Mouse (Mus musculus): ENCODE results near the gene Anapc16.
"Not testable (repeated sequence)": the region's sequence is repeated elsewhere in the genome, so short reads cannot be mapped to it uniquely, and the experiment has no call there.

Gene Anapc16

DNA sequence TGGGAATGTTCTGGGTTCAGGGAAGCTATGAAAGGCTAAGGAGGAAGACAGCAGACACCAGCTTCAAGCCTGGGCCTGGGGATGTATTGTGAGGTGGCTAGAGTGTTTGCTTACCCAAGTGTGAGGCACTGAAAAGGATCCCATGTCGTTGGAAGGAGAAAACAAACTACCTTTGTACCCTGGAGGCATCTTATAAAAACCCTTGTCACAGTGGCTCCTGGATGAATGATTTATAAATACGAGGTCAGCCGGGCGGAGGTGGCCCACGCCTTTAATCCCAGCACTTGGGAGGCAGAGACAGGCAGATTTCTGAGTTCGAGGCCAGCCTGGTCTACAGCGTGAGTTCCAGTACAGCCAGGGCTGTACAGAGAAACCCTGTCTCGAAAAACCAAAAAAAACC is 1.3 kb downstream of the Anapc16 start:
- in situ Hi-C loops (cut with MboI, MseI) = loop anchor here (5.0 kb wide), 1 partner anchor 34 kb away; no protein-coding TSS in a partner anchor

DNA sequence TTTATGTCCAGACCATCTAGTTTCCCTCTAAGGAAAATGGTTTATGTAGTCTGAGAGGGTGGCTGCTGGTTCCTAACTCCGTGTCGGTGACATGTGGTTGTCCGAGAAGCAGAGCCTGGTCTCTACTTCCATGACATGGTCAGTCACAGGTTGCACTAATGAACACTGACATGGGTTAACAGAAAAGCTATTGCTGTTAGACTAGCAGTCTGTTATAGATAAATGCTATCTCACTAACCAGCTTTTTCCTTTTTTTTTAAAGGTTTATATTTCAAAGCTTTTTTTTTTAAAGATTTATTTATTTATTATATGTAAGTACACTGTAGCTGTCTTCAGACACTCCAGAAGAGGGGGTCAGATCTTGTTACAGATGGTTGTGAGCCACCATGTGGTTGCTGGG is 3.9 kb downstream of the Anapc16 start:
- in situ Hi-C loops (cut with MboI, MseI) = no loop called here

DNA sequence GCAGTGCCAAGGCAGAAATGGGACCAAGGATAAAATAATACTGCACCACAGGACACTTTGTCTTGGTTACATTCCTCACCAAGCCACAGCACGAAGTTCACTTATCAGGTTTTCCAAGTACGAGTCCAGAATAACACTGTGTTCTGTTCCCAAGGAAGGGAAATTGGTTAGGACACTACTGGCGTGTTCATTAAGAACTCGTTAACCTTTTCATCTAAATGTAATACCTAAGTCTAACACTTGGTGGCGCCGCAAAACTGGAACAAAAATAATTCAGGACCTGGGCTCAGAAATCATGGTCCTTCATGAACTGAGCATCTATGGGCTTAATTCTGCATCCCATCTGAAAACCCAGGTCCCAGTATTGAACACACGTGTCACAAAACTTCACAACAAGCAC is 5.3 kb downstream of the Anapc16 start:
- in situ Hi-C loops (cut with MboI, MseI) = no loop called here

DNA sequence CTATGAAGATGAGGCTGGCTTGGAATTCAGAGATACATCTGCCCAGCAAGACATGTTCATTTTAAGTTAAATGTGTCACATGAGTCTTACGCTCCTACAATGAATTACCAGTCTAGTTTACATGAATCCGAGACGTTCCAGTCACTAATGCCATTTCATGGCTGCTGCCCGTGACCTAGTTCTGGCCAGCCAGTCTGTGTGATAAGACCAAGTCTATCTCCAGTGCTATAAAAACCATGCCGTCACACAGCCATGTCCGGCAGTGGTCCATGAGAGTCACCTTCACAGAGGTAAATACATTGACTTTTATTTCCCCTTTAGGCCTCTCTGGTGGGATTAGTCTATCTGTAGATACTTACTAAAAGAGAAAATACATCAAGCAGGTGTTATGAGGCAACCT is 7.0 kb downstream of the Anapc16 start:
- in situ Hi-C loops (cut with MboI, MseI) = no loop called here

DNA sequence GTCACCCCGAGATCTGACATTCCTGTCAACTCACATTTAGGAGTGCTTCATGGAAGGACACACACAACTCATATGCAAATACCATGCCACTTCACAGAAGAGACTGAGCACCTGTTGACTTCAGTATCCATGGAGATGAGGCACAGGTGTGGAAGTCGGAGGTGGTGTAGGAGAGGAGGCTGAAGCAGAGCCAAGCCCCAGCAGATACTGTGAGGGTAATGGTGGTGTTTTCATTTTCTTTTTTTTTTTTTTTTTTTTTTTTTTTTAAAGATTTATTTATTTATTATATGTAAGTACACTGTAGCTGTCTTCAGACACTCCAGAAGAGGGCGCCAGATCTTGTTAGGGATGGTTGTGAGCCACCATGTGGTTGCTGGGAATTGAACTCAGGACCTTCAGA is 9.1 kb downstream of the Anapc16 start:
- in situ Hi-C loops (cut with MboI, MseI) = not testable (repeated sequence)

DNA sequence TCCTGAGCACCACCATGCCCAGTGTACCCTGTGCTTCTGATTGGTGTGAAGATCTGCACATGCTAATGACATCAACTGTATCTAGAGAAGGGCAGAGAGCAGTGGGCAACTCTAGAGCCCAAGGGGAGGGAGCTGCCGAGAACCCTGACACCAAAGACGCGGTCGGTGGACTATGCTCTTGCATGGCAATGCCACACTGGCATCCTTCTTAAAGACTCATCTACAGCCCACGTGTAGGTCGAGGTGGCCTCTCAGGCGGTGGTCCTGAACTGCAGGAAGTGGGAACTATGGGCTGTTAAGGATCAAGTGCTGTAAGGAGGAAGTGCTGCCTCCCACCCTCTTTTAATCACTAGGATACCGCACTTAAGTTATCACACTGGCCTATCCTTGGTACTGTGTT is 10.9 kb downstream of the Anapc16 start:
- in situ Hi-C loops (cut with MboI, MseI) = no loop called here

DNA sequence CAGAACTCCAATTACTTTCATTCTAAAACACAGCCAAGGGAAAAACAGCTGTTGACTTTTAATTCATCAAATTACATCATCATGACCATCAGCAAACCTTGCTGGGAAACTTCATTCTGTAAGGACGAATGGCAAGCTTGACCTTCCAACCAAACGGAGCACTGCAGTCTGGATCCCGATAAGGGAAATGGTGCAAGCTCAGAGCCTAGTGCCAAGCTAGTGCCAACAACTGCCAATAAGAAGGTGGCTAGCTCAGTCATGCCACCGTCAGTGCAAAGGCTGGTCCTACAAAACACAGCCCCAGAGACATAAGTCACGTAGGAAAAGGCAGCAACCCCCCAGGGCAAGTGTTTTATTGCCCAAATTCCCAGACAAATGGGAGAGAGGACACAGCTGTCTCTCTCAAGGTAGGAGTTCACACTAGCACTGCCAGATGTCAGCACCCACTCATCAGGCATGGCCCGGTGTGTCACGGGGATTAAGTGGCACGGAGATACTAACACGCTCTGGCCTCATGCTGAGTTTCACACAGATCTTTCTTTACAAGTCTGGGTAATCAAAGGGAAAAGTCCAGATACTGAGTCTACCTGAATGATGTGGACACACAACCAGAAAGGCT is 11.6 kb downstream of the Anapc16 start:
- in situ Hi-C loops (cut with MboI, MseI) = no loop called here

DNA sequence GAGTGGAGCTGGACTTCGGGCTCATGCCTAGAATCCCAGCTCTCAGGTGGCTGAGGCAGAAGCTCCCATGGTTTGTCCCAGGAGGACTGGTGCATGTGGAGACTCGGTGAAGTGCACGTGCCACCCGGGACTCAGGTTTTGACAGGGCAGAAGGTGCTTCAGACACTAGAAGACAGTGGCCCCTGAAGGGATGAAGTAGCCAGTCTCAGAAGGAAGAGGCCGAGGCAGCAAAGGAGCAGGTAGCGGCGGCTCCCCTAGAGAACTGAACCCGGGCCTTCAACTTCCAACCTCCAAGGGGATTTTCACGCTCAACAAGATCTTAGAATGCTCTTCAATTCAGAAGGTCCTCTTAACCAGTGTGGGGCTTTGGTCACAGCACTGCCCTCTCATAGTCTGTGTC is 12.5 kb downstream of the Anapc16 start:
- in situ Hi-C loops (cut with MboI, MseI) = no loop called here

DNA sequence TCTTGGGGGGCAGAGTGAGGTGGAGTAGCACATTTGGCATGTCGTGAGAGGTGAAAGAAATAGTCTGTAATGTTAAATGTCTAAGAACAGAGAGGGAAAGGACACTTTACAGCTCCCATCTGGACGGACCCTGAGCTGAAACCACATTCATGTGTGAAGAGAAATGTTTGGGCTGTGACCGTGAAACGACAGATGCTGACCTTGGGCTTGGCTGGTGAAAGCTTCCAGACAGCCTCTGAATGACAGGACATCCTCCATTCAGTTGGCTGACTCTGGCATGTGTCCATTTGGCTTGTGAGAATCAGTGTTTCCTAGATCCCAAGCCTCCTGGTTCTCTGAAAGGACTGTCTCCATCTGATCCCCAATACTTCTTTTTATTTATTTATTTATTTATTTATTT is 14.9 kb downstream of the Anapc16 start:
- in situ Hi-C loops (cut with MboI, MseI) = no loop called here

DNA sequence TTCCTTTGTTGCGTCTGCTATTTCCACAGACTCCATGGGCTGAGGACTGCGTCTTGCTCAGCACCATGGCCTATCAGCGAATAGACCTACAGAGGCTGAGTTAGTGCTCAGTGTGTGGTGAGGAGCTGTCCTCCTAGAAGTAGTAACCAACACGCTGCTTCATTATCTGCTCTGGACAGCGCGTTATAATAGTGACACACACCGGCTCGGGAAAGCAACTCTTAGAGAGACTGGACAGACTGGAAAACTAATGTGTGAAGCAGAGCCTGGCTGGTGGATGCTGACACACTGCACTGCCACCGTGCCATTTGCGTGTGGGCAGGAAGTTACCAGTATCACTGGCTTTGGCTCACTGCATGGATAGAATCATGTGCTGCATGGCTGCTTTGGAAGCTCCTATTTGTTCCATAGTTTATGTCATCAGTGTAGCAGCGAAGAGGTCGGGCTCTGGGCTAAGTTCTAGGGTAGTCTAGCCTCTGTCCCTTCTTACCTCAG is 20.5 kb downstream of the Anapc16 start:
- in situ Hi-C loops (cut with MboI, MseI) = no loop called here

DNA sequence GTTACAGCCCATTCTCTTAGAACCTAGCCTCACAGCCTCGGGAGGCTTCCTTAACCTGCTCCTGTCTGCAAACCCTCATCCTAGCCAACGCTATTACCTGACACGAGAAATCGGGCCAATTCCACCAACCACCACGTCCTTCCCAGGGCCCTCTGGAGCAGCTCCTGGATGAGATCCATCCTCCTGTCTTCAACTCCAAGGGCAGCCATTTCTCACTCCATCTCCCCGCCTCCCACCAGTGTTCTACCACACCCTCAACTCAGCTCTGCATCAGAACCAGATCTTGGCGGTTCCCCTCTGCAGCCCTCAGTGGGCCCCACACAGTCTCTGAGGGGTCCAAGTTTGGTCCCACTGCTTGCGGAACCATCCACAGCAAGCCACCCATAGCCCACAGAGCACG is 21.1 kb downstream of the Anapc16 start:
- in situ Hi-C loops (cut with MboI, MseI) = no loop called here

DNA sequence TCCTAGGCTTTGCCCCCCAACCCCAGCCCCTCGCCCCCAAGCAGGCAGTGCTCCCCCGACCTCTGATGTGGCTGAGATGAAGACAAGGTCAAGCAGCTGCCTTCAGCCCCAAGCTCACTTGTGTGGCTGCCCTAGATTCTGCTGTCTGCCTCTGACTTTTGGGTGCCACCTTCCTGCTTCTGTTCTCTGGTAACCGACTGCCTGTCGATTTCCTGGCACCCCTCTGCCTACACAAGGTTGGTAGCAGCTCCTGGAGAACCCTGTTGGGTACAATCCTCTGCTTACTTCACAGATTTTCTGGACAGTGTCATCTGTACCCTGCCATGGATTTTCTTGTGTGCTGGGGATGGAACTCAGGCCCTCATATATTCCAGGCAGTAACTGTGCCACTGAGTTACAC is 21.6 kb downstream of the Anapc16 start:
- in situ Hi-C loops (cut with MboI, MseI) = no loop called here

DNA sequence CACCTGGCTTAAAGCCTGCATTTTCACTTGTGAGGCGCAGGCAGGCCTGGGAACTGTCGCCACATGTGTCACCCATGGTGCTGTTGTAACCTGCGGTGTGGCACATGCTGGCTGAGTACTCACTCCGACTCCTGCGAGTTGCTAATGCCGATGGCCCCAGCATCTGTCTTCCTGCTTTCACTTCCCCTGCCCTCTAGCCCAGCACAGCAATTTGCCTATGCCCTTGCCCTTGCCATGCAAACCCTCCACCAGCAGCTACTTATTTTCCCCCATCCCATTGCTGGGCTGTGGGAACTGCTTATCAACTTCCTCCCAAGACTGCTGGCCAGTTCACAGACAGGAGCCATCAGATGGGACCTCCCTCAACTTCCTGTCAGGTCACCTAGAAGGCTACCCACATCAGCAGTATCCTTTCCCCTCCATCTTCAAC is 22.1 kb downstream of the Anapc16 start:
- in situ Hi-C loops (cut with MboI, MseI) = no loop called here

DNA sequence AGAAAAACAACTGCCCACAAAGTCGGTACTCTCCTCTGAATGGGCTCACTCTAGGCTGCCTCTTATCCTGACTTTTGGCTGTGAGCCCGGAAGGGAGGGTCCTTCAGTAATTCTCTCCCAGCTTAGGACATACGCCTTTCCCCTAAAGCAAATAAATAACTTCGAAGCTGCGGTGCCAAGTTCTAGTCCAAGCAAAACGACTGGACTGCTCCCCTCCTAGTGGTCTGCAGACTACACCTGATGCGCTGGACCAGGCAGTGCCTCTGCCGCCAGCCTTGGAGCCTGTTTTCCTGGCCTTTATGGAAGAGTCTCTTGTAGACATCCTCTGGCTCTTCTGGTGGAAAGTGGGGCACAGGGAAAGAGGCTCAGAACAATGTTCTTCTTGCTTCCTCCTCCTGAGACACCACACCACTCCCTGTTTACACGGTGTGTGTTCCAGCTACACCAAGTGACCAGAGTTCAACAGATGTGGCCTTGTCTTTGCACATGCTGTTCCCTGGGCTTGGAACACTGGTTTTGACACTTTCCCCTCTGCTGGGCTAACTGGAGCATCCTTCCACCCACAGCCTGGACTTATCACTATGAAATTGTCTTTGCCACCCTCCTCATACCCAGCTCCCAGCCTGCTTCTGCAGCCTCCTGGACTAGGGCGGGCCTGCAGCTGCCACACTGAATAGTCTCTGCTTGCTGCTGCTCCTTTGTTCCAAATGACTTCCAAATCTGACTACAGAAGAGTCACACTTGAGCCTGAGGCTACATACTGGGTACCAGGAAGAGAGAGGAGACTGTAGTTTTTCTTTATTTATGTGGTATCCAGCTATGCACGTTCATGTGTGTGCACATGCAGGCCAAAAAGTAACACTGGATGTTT is 23.8 kb downstream of the Anapc16 start:
- in situ Hi-C loops (cut with MboI, MseI) = no loop called here

DNA sequence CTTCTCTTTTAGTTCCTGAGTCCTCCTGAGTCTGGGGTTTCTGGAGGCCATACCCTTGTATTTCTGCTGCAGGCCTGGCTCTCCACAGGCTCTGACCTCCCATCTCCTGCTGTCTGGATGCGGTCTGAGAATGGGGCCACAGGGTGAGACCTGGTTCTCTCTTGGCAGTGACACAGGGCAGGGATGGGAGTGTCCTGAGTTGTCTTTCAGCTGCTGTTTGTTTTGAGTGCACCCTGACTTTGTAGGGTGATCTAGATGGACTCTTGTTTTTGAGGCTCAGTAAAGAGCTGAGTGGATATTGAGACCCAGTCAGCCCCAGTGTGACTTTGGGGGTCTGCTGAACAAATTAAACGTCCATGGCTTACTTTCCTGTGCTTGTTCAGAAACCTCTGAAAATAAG is 24.5 kb downstream of the Anapc16 start:
- in situ Hi-C loops (cut with MboI, MseI) = no loop called here

DNA sequence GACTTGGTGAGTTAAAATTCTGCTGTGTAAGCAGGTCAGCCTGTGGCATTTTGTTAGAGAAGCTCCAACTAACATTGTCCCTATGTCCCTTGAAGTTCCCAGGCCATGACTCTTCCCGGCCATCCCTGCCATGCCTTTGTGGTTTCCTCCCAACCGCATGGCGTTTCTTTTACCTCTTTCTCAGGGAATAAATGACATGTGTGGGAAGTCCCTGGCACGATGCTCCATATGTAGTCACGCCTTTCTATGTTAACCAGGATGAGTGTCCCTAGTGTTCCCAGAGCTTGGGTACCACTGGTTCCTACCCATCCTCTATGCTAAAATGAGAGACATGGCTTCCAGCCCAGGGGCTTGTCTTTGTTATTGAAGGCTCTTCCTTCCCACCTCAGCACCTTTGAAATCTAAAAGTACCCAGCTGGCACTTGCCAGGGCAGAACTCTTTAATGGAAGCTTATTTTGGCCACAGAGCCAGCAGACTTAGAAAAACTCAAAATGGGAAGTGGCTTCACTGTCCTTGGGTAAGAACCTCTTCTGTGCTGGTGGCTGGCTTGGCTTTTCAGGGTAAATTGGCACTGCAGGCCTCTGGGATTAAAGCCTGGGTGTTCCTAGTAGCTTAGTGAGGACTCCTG is 25.1 kb downstream of the Anapc16 start:
- in situ Hi-C loops (cut with MboI, MseI) = no loop called here

DNA sequence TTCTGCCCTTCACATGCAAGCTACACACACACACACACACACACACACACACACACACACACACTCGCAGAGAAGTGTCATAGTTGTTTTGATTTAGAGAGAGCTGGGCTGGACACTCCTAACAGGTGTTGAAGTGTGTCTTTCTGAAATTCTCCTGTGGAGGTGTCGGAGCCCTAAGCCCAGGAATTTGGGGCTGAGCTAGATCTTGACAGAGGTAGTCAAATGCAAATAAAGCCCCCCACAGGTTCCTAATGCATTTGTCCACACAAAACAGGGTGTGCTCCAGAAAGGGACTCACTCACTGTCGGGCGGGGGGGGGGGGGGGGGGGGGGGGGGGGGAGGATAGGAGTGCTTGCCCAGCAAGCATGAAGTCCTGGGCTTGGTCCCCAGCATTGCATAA is 25.8 kb downstream of the Anapc16 start:
- in situ Hi-C loops (cut with MboI, MseI) = no loop called here

DNA sequence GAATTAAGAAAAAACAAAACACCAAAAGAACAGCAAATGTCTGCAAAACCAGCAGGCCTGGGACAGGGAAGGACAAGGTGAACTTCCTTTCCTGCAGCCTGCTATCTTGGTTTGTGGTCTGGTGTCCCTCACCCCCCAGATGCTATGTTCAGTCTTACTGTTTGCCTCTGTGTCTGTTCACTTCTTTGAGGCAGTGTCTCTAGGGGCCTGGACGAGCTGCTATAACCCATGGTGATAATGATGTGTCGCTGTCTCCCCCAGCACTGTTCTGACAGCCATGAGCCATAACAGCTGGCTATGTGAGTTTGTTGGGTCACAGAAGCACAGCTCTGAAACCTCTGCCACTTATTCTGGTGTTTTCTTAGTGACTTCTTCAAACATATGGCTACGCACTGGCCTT is 28.1 kb downstream of the Anapc16 start:
- in situ Hi-C loops (cut with MboI, MseI) = no loop called here

DNA sequence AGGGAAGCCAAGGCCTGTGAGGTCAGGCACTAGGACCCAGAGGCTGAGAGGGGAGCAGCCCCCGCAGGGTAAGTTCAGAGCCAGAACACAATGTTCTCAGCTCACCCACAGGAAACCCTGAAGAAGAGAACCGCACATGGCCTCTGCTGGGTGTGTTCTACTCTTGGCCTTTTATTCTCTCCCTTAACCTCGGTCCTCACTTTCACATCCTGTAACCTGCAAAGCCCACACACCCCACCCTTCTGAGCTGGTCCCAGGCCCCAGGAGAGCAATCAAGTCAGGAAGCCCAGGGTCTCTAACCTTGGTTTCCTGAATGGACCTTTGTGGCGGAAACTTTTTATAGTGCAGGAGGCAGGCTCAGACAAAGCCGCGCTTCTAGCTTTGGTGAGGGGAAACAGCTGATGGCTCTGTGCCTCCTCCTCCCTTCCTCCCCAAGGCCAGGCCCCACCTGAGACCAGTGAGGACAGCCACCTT is 28.7 kb downstream of the Anapc16 start:
- in situ Hi-C loops (cut with MboI, MseI) = no loop called here

DNA sequence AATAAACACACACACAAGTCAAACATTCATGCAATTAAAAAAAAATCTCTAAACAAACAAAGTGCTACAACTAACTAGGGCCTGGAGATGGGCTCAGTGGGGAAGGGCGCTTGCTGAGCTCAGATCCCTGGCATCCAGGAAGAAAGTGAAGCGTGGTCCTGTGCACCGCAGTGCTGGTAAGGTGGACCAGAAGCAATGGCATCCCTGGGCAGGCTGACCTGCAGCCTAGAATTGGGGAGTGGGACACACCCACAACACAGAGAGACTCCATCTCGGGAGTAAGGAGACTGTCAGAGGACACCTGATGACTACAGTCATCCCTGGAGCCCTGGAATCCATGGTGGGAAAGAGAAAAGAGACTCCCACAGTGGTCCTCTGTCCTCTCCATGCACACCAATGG is 29.5 kb downstream of the Anapc16 start:
- in situ Hi-C loops (cut with MboI, MseI) = no loop called here

DNA sequence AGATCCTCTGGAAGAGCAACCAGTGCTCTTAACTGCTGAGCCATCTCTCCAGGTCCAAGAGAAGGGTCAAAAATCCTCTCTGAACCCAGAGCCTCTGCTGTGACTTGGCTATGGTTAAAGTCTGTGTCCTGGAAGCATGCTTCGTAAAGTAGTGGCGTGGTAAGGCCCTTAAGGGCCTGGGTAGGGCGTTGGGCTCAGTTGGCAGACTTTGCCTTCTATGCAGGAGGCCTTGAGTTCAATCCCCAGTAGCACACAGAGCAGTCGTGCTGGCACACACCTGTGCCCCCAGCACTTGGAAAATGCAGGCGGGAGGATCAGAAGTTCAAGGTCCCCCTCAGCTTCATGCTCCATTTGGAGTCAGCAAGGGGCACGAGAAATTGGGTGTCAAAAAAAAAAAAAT is 29.9 kb downstream of the Anapc16 start:
- in situ Hi-C loops (cut with MboI, MseI) = no loop called here

DNA sequence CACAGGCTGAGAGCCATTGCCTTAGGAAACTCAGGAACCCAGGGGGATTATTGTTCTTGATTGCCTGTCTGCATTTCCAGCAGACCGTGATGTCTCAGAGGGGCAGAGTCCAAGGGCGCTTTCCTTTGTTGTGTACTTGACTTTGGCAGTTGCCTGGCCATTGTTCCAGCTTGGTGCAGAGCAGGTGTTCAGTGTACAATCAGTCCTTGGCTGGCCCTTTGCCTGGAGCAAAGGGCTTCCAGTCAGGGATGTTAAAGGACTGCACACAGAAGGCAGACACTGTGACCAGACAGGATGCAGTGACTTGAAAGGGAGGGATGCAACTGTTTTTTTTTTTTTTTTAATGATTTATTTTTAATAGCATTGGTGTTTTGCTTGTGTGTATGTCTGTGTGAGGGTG is 30.4 kb downstream of the Anapc16 start:
- in situ Hi-C loops (cut with MboI, MseI) = no loop called here

DNA sequence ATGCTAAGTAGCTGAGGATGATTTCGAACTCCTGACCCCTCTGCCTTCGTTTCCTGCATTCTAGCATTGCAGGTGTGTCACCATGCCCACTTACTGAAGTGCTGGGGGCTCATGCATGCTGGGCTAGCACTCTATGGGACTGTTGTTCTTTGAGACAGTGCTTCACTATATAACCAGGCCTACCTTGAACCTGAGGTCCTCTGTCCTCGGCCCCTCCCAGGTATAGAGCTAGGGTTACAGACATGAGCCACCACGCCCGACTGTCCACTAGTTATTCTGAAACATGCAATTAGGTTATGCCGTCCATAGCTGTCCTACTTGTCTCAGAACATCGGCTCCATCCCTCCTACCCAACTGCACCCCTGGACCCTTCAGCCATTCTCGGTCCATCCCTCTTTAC is 31.1 kb downstream of the Anapc16 start:
- in situ Hi-C loops (cut with MboI, MseI) = no loop called here

All from regulatory T cell (primary cell).